Mouse (Mus musculus) activated CD4-positive, CD25-positive, alpha-beta regulatory T cell (primary cell): Measurements from ENCODE around the gene Ilf3. TPM values are rescaled to one million over a fixed set of nuclear protein-coding genes. Genes with fewer than 3 reads are reported as not detected.

Experiments used
- polyA plus RNA-seq, 2 experiments: library from polyadenylated mRNA; unstranded; fragments of 100-300 nt; shearing (Covaris generic); gene quantifications; one replicate each; pipeline ENCODE4 v1.2.1; 2017

Gene Ilf3
- polyA plus RNA-seq: 10 to 100 TPM; 41.5 to 42.0 TPM

GRCm38 (mm10) chr9:21367357-21368111 is at the start of gene Ilf3:
TSS of gene Ilf3 (plus strand) at chr9:21367871.

GRCm38 (mm10) chr9:21320619-21321512 is 46.8 kb upstream of the Ilf3 start, which contains the start of gene Slc44a2:
TSS of gene Slc44a2 (plus strand) at chr9:21320698.

GRCm38 (mm10) chr9:21411669-21412550 is 44.2 kb downstream of the Ilf3 start, which contains the start of gene Qtrt1:
TSS of gene Qtrt1 (plus strand) at chr9:21411837.

GRCm38 (mm10) chr9:21424631-21425555 is 57.2 kb downstream of the Ilf3 start, which contains the start of gene Dnm2:
TSS of gene Dnm2 (plus strand) at chr9:21424908.

Other genes with a start within 250 kb of the Ilf3 start
- gene Tyk2, start 236.6 kb upstream of the Ilf3 start, polyA plus RNA-seq: 10 to 100 TPM; 38.3 to 73.3 TPM
- 100 to 1,000 TPM; 257 to 310 TPM for gene Cdc37, start 217.9 kb upstream of the Ilf3 start, polyA plus RNA-seq
- gene Pde4a, start 202.2 kb upstream of the Ilf3 start, polyA plus RNA-seq: 1 to 10 TPM in 1 of 2 experiments, under 1 TPM in 1; 0.45 to 3.7 TPM
- gene Keap1, start 128.5 kb upstream of the Ilf3 start, polyA plus RNA-seq: 10 to 100 TPM; 51.6 to 55.5 TPM
- gene S1pr5, start 119.4 kb upstream of the Ilf3 start, polyA plus RNA-seq: under 1 TPM in 1 of 2 experiments, not detected in 1; 0.06 TPM
- gene Atg4d, start 102.6 kb upstream of the Ilf3 start, polyA plus RNA-seq: 10 to 100 TPM; 52.8 to 60.8 TPM
- 10 to 100 TPM; 19.0 to 38.8 TPM for gene Kri1, start 79.9 kb upstream of the Ilf3 start, polyA plus RNA-seq
- 100 to 1,000 TPM; 105 to 242 TPM for gene Cdkn2d, start 76.5 kb upstream of the Ilf3 start, polyA plus RNA-seq
- gene Ap1m2, start 55.5 kb upstream of the Ilf3 start, polyA plus RNA-seq: 1 to 10 TPM; 1.9 to 2.8 TPM
- 100 to 1,000 TPM; 328 to 350 TPM for gene Slc44a2, start 47.2 kb upstream of the Ilf3 start, polyA plus RNA-seq
- gene Qtrt1, start 44.0 kb downstream of the Ilf3 start, polyA plus RNA-seq: 10 to 100 TPM; 26.3 to 54.9 TPM
- 100 to 1,000 TPM; 192 to 223 TPM for gene Dnm2, start 57.0 kb downstream of the Ilf3 start, polyA plus RNA-seq
- 1 to 10 TPM; 2.8 to 4.7 TPM for gene Tmed1, start 142.4 kb downstream of the Ilf3 start, polyA plus RNA-seq
- 10 to 100 TPM; 24.6 to 59.7 TPM for gene AB124611, start 158.3 kb downstream of the Ilf3 start, polyA plus RNA-seq
- 10 to 100 TPM; 56.7 to 91.6 TPM for gene Carm1, start 179.0 kb downstream of the Ilf3 start, polyA plus RNA-seq
- gene Timm29, start 224.9 kb downstream of the Ilf3 start, polyA plus RNA-seq: 10 to 100 TPM; 31.7 to 39.3 TPM
- 10 to 100 TPM; 21.2 to 28.7 TPM for gene Yipf2, start 225.0 kb downstream of the Ilf3 start, polyA plus RNA-seq
- gene Smarca4, start 248.3 kb downstream of the Ilf3 start, polyA plus RNA-seq: 10 to 100 TPM; 48.2 to 66.5 TPM